Mouse (Mus musculus) layer of hippocampus, adult 11-12 months (tissue): ENCODE data around the gene Tead1.
"Not testable (repeated sequence)": the region's sequence is repeated elsewhere in the genome, so short reads cannot be mapped to it uniquely, and the experiment has no call there.

Experiments used
- DNase-seq: peaks from one replicate; pipeline ENCODE4 v3.0.0; 2022; ENCODE audit warnings: low spot score

The Tead1 gene

DNA sequence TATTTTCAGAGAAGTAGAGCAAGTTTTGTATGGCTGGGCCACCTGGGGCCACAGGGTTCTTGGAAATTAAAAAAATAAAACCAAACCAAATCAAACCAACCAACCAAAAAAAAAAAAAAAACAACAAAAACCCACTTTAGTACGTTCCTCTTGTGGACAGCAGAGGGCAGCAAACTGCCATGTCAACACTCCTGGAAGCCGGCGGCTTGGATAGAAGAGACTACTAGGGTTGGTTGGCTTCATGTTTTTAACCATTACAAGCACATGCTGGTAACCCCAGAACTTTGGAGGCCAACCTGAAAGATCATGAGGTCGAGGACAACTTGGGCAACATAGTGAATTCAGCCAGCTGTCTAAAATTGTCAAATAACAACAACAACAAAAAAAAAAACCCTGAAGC, 240.7 kb downstream of the Tead1 start:
- peak; percentile 65 for DNase-seq

DNA sequence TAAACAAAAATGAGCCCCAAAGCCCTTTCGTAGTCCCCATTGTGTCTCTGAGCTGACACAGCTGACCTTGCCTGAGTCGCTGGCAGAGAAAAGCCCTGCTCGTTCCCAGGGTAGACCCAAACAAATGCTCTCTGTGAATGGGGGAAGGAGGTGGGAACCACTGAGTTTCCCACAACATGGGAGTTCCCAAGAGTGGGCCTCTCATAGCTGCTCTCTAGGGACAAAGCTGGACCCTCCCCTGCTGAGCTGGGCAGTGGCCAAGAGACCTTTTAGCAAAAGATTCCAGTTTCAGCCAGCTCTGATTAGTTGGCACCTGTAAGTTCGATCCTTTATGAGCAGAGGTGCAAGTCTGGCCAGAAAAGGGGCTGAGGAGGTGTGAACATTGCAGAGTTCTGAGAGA, 243.7 kb downstream of the Tead1 start:
- no peak for DNase-seq

GRCm38 (mm10) chr7:112923712-112924111, 244.6 kb downstream of the Tead1 start:
- DNase-seq = no peak

DNA sequence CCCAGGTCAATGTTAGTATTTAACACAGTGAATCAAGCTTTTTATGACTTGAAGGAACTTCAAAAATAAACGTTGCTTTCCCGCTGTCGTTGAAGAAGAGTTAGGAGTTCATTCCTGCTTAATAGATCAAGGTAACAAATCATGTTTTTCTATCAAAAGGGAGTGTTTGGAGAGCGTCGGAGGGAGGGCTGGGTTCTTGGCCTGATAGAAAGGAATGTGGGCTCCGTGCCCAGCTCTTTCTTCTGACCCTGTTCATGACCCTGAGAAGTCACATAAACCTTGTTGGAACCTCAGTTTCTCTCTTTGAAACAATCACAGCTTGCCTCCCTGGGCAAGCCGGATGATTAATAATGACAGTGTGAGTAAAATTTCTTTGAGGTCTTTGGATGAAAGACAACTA, 251.6 kb downstream of the Tead1 start:
- no peak for DNase-seq

GRCm38 (mm10) chr7:112935876-112936275, 256.8 kb downstream of the Tead1 start:
- not testable (repeated sequence) for DNase-seq

DNA sequence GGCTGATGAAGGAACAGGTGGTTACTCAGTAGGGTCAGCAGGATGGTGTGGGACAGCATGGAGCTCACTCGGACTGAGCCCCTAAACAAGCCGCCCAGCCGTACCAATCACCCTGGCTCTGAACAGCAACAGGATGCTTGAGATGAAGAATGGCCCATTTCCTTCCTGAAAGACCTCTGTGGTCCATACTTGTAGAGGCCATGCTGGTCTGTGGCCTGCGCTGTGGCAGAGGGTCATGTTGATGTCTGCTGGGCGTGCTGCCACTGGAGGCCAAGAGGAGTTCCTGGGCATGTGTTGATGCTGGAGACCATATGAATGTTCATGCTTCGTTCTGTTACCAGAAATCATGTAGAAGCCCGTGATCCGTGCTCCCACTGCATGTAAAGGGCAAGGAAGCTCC, 258.0 kb downstream of the Tead1 start:
- no peak for DNase-seq

DNA sequence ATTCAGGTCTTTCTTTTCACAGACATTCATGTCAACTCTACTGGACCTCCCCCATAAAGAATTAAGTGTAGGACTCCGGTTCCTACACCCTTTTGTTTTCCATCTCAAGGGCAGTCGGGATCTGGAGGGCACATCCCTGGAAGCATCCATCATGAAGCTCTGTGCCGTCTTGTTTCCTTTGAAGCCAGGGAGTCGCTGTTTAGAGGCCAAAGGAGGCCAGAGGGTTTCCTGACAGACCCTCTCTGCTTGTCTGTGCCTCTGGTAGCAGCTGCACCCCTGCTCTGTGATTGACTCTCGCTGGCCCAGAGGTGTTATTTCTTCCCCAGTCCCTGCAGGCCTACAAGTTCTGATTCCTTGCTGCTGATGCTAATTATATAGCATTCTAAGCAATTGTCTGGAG, 259.8 kb downstream of the Tead1 start:
- DNase-seq = no peak

GRCm38 (mm10) chr7:112942567-112942966, 263.4 kb downstream of the Tead1 start:
- DNase-seq = no peak

DNA sequence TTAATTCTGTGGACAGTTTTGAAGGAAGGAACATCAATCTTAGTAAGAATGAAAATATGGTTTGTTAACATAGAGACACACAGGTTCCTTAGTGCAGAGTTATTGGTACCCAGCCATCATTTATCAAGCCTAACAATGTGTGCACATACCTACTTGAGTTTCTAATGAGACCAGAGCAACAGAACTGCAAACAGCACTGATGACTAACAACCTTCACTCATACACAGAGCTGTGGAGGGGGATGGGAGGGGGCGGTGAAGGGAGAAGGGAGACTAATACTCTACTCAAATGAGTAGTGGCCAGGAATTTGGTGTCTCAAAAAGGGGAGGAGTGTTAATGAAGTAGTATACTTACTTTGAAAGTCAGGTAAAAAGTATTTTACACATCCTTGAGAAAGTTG, 263.9 kb downstream of the Tead1 start:
- no peak for DNase-seq

- no peak for DNase-seq
Observed at GRCm38 (mm10) chr7:112946706-112947105, 267.6 kb downstream of the Tead1 start.

GRCm38 (mm10) chr7:112953777-112954291, 274.7 kb downstream of the Tead1 start, which contains the start of gene Rassf10:
Gene Rassf10 (plus strand): TSS chr7:112953962.
- DNase-seq = no peak

GRCm38 (mm10) chr7:112954351-112955102, 275.4 kb downstream of the Tead1 start:
- DNase-seq = no peak

- no peak for DNase-seq
Observed at GRCm38 (mm10) chr7:112955103-112955827, 276.1 kb downstream of the Tead1 start.

DNA sequence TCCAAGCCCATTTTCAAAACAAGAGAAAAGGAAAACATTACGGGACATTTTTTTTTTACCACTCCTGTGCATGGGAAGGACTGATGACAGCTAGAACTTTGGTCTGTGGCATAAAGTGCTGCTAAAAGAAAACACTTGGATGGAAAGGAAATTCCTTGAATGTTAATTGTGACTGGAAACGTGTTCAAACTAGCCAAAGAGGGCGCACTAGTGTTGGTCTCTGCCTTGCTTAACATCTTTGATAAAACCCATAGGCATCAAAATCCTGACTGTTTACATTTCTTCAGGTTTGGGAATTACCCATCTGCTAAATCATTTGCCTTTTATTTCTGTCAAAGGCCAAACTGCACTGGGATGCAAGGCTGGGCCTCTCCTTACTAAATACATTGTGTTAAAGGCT, 276.8 kb downstream of the Tead1 start:
- no peak for DNase-seq
